Mouse (Mus musculus) bone marrow macrophage, adult 2 months (primary cell): ENCODE measurements around the gene Yipf1.

Experiments used
- CTCF ChIP-seq: IDR thresholded peaks from 2 replicates; pipeline ENCODE4 v1.5.1; 2012; ENCODE audit warnings: low read depth, mild to moderate bottlenecking, low read length, moderate library complexity
- POLR2A ChIP-seq: IDR thresholded peaks from 2 replicates; pipeline ENCODE4 v1.6.1; 2012; ENCODE audit warnings: mild to moderate bottlenecking, low read depth, low read length, borderline replicate concordance

DNA sequence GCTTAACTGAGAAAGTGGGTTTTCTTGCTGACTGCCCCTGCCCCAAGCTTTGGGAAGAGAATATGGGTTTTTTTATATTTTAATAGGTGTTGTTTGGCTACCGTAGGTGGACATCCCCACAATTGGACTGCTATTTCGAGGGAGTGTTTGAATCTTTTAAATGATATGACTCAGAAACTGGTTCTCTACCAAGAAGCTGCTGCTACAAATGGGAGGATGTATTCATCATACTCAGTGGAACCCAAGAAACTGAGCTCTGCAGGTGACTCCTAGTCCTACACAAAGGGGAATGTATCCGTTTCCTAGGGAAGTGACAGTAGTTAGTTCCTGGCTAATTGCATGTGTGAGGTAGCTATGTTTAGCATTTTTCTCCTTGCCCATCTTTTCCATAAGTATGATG, 75.2 kb downstream of the Yipf1 start:
- TF ChIP-seq CTCF (no peak), POLR2A (no peak)
